Comparison of ENCODE assay signal across 19 mouse cellular contexts in genomic region chr9:23653086-23653485, GRCm38 (mm10).
DNase-seq lines count a peak whose midpoint lies in the region; ATAC-seq and TF ChIP-seq lines count a peak whose summit lies in the region.
"Had no signal": no experiment of that assay in that cellular context is flagged by ENCODE, and none has a peak within 500 bp of the region (broad histone marks: within the 10 kb centered on the region; RNA-seq: fewer than 3 reads in every experiment).

No protein-coding gene starts in this region.

- H3K9ac ChIP-seq in hindbrain, postnatal 0 days (replicated peaks; ENCODE audit: low read length): no peak overlapping the region
- H3K9ac ChIP-seq in hindbrain, embryonic 11.5 days (ENCODE audit: low read depth, low read length): no peak overlapping the region
- no peak overlapping the region for H3K9ac ChIP-seq in lung, postnatal 0 days (replicated peaks; ENCODE audit: low read depth)
- H3K9ac ChIP-seq in stomach, embryonic 14.5 days (replicated peaks; ENCODE audit: low read depth, low read length): no peak overlapping the region
- H3K9ac ChIP-seq: embryonic facial prominence, embryonic 12.5 days; forebrain, embryonic 12.5 days; hindbrain, embryonic 13.5 days had no signal

- 0 out of 2 replicates have a peak, but pooled peaks have one; percentile 20 for TF ChIP-seq EP300 in lung, postnatal 0 days (IDR thresholded peaks at IDR 0.05)

- no peak overlapping the region for H3K4me2 ChIP-seq in hindbrain, postnatal 0 days (ENCODE audit: low read depth, low read length)
- no peak overlapping the region for H3K4me2 ChIP-seq in hindbrain, embryonic 11.5 days (replicated peaks; ENCODE audit: low read depth, low read length)
- H3K4me2 ChIP-seq in lung, postnatal 0 days (replicated peaks; ENCODE audit: low read depth, low read length): no peak overlapping the region
- no peak overlapping the region for H3K4me2 ChIP-seq in stomach, embryonic 14.5 days (replicated peaks; ENCODE audit: low read depth, low read length)
- H3K4me2 ChIP-seq: embryonic facial prominence, embryonic 12.5 days; forebrain, embryonic 12.5 days; hindbrain, embryonic 13.5 days had no signal

- H3K27me3 ChIP-seq in hindbrain, postnatal 0 days (ENCODE audit: insufficient read depth, low read length): no peaks in the 10 kb centered on the region
- no peaks in the 10 kb centered on the region for H3K27me3 ChIP-seq in hindbrain, embryonic 11.5 days (ENCODE audit: control insufficient read depth, insufficient read depth, low read length)
- no peaks in the 10 kb centered on the region for H3K27me3 ChIP-seq in lung, postnatal 0 days (replicated peaks; ENCODE audit: insufficient read depth, low read length)
- no peaks in the 10 kb centered on the region for H3K27me3 ChIP-seq in stomach, embryonic 14.5 days (ENCODE audit: control insufficient read depth, insufficient read depth, low read length)
- H3K27me3 ChIP-seq: embryonic facial prominence, embryonic 12.5 days; forebrain, embryonic 12.5 days; hindbrain, embryonic 13.5 days had no signal

- 68% methylated on average over 2 of the region's 2 CpGs for WGBS in hindbrain, postnatal 0 days
- 68% methylated on average over 2 of the region's 2 CpGs for WGBS in hindbrain, embryonic 11.5 days
- WGBS in lung, postnatal 0 days: 36% methylated on average over 2 of the region's 2 CpGs
- WGBS in stomach, embryonic 14.5 days: 44% methylated on average over 2 of the region's 2 CpGs

- DNase-seq in hindbrain, postnatal 0 days (ENCODE audit: low spot score): peak; percentile 6
- no peak for DNase-seq in hindbrain, embryonic 11.5 days (ENCODE audit: low spot score)
- DNase-seq in lung, postnatal 0 days (ENCODE audit: low spot score): no peak
- DNase-seq in lung, postnatal 10 days: no peak
- no peak for DNase-seq in layer of hippocampus, postnatal 14 days (ENCODE audit: low spot score in 2 of 2)
- no peak for DNase-seq in cerebellum, adult 11-12 months
- DNase-seq: adrenal gland, postnatal 25 days; cerebellum, adult 8-10 months; embryo, embryonic 11 days; gastrocnemius, postnatal 10 days; heart, adult 18-20 months; heart, postnatal 10 days; heart, postnatal 4 days had no signal

- H3K4me3 ChIP-seq in hindbrain, postnatal 0 days (ENCODE audit: low read length): no peak overlapping the region
- H3K4me3 ChIP-seq in hindbrain, embryonic 11.5 days (ENCODE audit: low read depth, low read length): no peak overlapping the region
- no peak overlapping the region for H3K4me3 ChIP-seq in lung, postnatal 0 days (ENCODE audit: low read depth, low read length)
- no peak overlapping the region for H3K4me3 ChIP-seq in stomach, embryonic 14.5 days (ENCODE audit: low read depth, low read length)
- H3K4me3 ChIP-seq: embryonic facial prominence, embryonic 12.5 days; forebrain, embryonic 12.5 days; heart, embryonic 10.5 days; hindbrain, embryonic 13.5 days had no signal

- no peak overlapping the region for H3K27ac ChIP-seq in hindbrain, postnatal 0 days
- H3K27ac ChIP-seq in hindbrain, embryonic 11.5 days (ENCODE audit: low read depth, low read length): no peak overlapping the region
- no peak overlapping the region for H3K27ac ChIP-seq in lung, postnatal 0 days (ENCODE audit: low read length)
- H3K27ac ChIP-seq in stomach, embryonic 14.5 days (ENCODE audit: low read length): no peak overlapping the region; the same call in 1 of the 2 replicates
- H3K27ac ChIP-seq: embryonic facial prominence, embryonic 12.5 days; forebrain, embryonic 12.5 days; heart, embryonic 10.5 days; hindbrain, embryonic 13.5 days had no signal

- no peak for TF ChIP-seq CTCF in hindbrain, postnatal 0 days (IDR thresholded peaks at IDR 0.05; ENCODE audit: low read depth)
- TF ChIP-seq CTCF in lung, postnatal 0 days (IDR thresholded peaks at IDR 0.05): no peak

- no peak for ATAC-seq in hindbrain, postnatal 0 days
- ATAC-seq in hindbrain, embryonic 11.5 days (ENCODE audit: low FRiP score): no peak
- ATAC-seq in lung, postnatal 0 days: peak; percentile 46; the same call in 1 of the 2 replicates
- peak; percentile 74 for ATAC-seq in stomach, embryonic 14.5 days (ENCODE audit: insufficient number of reproducible peaks, insufficient read depth, low FRiP score, low read depth)
- ATAC-seq: forebrain, embryonic 16.5 days had no signal

- no peaks in the 10 kb centered on the region for H3K36me3 ChIP-seq in hindbrain, postnatal 0 days (ENCODE audit: insufficient read depth, low read length)
- H3K36me3 ChIP-seq in hindbrain, embryonic 11.5 days (ENCODE audit: control insufficient read depth, insufficient read depth, low read length): no peaks in the 10 kb centered on the region
- no peaks in the 10 kb centered on the region for H3K36me3 ChIP-seq in lung, postnatal 0 days (ENCODE audit: insufficient read depth, low read length)
- H3K36me3 ChIP-seq in stomach, embryonic 14.5 days (ENCODE audit: control insufficient read depth, insufficient read depth, low read length): no peaks in the 10 kb centered on the region
- H3K36me3 ChIP-seq: embryonic facial prominence, embryonic 12.5 days; forebrain, embryonic 12.5 days; heart, embryonic 10.5 days; hindbrain, embryonic 13.5 days had no signal

- H3K4me1 ChIP-seq in hindbrain, postnatal 0 days (ENCODE audit: insufficient read depth, low read length): no peaks in the 10 kb centered on the region
- no peaks in the 10 kb centered on the region for H3K4me1 ChIP-seq in hindbrain, embryonic 11.5 days (replicated peaks; ENCODE audit: control insufficient read depth, insufficient read depth, low read length)
- H3K4me1 ChIP-seq in lung, postnatal 0 days (ENCODE audit: insufficient read depth, low read depth, low read length): no peaks in the 10 kb centered on the region
- no peaks in the 10 kb centered on the region for H3K4me1 ChIP-seq in stomach, embryonic 14.5 days (ENCODE audit: control insufficient read depth, insufficient read depth, low read length)
- H3K4me1 ChIP-seq: embryonic facial prominence, embryonic 12.5 days; forebrain, embryonic 12.5 days; heart, embryonic 10.5 days; hindbrain, embryonic 13.5 days had no signal

- no peaks in the 10 kb centered on the region for H3K9me3 ChIP-seq in hindbrain, postnatal 0 days (ENCODE audit: low read length)
- no peaks in the 10 kb centered on the region for H3K9me3 ChIP-seq in hindbrain, embryonic 11.5 days (ENCODE audit: control insufficient read depth, low read length)
- no peaks in the 10 kb centered on the region for H3K9me3 ChIP-seq in lung, postnatal 0 days (ENCODE audit: low read length)
- H3K9me3 ChIP-seq in stomach, embryonic 14.5 days (ENCODE audit: control insufficient read depth, low read depth, low read length): no peaks in the 10 kb centered on the region
- H3K9me3 ChIP-seq: embryonic facial prominence, embryonic 12.5 days; forebrain, embryonic 12.5 days; heart, embryonic 10.5 days; hindbrain, embryonic 13.5 days had no signal

Comparison
In these comparisons a context has a peak if more than half of its experiments do, and no peak if none do; other contexts are left out.
1. ATAC-seq: peak in lung, postnatal 0 days (single experiment) and stomach, embryonic 14.5 days (single experiment); none in hindbrain, postnatal 0 days (single experiment) and hindbrain, embryonic 11.5 days (single experiment).